Mouse (Mus musculus): ENCODE measurements around the gene Ankrd33. TPM values are rescaled to one million over a fixed set of nuclear protein-coding genes. Genes with fewer than 3 reads are reported as not detected.

Gene Ankrd33
- polyA plus RNA-seq (2014; fragmentation: Illumina TruSeq; extraction: RNeasy Lipid Tissue Mini Kit (QIAGEN cat#74804); ENCODE audit: insufficient read depth, low read depth, low replicate concordance): not detected

GRCm38 (mm10) chr15:101115511-101116110, at the start of gene Ankrd33:
Gene Ankrd33, plus strand, starts transcription at chr15:101115755.

GRCm38 (mm10) chr15:101077813-101078730, 37.5 kb upstream of the Ankrd33 start, which contains the start of gene Fignl2:
Gene Fignl2, minus strand, starts transcription at chr15:101078567.

DNA sequence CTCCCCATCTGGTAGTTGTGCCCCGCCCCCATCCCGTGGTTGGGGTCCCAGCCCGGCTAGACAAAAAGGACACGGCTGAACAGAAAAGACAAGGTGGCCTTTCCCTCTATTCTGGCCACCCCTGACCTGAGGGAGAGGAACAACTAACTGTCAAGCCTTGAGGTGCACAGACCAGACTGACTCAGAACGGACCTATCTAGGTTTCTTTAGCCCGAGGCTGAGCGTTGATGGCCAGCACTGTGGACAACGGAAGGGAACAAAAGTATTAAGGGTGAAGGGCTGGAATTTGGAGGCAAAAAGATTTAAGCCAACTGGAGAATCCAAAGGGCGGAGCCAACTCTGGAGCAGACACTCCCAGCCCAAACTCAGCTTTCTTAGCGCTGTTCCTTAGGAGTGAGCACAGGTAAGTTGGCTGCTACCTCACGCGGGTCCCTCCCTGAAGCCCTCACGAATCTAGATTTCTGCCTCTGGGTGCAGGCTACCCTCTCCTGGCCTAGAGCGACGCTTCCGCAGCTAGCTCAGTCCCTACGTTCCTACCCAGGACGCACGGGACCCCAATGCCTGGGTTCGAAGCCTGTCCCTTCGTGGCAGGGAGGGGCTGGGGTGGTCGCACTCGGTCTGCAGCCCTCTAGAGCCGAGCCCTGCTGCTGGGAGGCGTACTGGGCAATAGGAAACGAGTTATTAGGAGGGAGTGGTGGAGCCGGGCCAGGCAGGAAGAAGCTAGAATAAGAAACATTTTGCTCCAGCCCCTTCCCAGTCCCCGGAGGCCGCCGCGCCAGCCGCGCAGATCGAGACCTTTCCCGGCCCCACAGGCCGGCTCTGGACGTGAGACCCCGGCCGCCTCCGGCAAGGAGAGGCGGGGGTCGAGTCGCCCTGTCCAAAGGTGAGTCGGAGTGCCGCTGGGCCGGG, 12.9 kb downstream of the Ankrd33 start, which contains the start of gene Acvrl1:
Gene Acvrl1, plus strand, starts transcription at position 342 of the 909 bp plus-strand sequence.

Other genes starting within 250 kb of the Ankrd33 start
- not detected for gene Scn8a, start 245.9 kb upstream of the Ankrd33 start, polyA plus RNA-seq (2014; fragmentation: Illumina TruSeq; extraction: RNeasy Lipid Tissue Mini Kit (QIAGEN cat#74804); ENCODE audit: insufficient read depth, low read depth, low replicate concordance)
- not detected for gene Gm47841, start 68.4 kb upstream of the Ankrd33 start, polyA plus RNA-seq (2014; fragmentation: Illumina TruSeq; extraction: RNeasy Lipid Tissue Mini Kit (QIAGEN cat#74804); ENCODE audit: insufficient read depth, low read depth, low replicate concordance)
- gene Fignl2, start 37.2 kb upstream of the Ankrd33 start, polyA plus RNA-seq (2014; fragmentation: Illumina TruSeq; extraction: RNeasy Lipid Tissue Mini Kit (QIAGEN cat#74804); ENCODE audit: insufficient read depth, low read depth, low replicate concordance): 2.2 TPM
- 274 TPM for gene Acvrl1, start 12.8 kb downstream of the Ankrd33 start, polyA plus RNA-seq (2014; fragmentation: Illumina TruSeq; extraction: RNeasy Lipid Tissue Mini Kit (QIAGEN cat#74804); ENCODE audit: insufficient read depth, low read depth, low replicate concordance)
- gene Acvr1b, start 58.3 kb downstream of the Ankrd33 start, polyA plus RNA-seq (2014; fragmentation: Illumina TruSeq; extraction: RNeasy Lipid Tissue Mini Kit (QIAGEN cat#74804); ENCODE audit: insufficient read depth, low read depth, low replicate concordance): 14.6 TPM
- 14.4 TPM for gene Grasp, start 108.4 kb downstream of the Ankrd33 start, polyA plus RNA-seq (2014; fragmentation: Illumina TruSeq; extraction: RNeasy Lipid Tissue Mini Kit (QIAGEN cat#74804); ENCODE audit: insufficient read depth, low read depth, low replicate concordance)
- gene Nr4a1, start 138.5 kb downstream of the Ankrd33 start, polyA plus RNA-seq (2014; fragmentation: Illumina TruSeq; extraction: RNeasy Lipid Tissue Mini Kit (QIAGEN cat#74804); ENCODE audit: insufficient read depth, low read depth, low replicate concordance): 51.8 TPM
- 32.3 TPM for gene Atg101, start 168.5 kb downstream of the Ankrd33 start, polyA plus RNA-seq (2014; fragmentation: Illumina TruSeq; extraction: RNeasy Lipid Tissue Mini Kit (QIAGEN cat#74804); ENCODE audit: insufficient read depth, low read depth, low replicate concordance)
- gene 6030408B16Rik, start 177.5 kb downstream of the Ankrd33 start, polyA plus RNA-seq (2014; fragmentation: Illumina TruSeq; extraction: RNeasy Lipid Tissue Mini Kit (QIAGEN cat#74804); ENCODE audit: insufficient read depth, low read depth, low replicate concordance): 16.6 TPM

All from lung, adult 10 weeks (tissue).